Mouse (Mus musculus) activated CD4-positive, CD25-positive, alpha-beta regulatory T cell, adult 4 months (primary cell): ENCODE results near the gene Vmn1r237. TPM values are rescaled to one million over a fixed set of nuclear protein-coding genes. Genes with fewer than 3 reads are reported as not detected.

Source experiments
- ATAC-seq: one replicate; pipeline ENCODE4 v1.8.0; 2017
- polyA plus RNA-seq, 2 experiments: library from polyadenylated mRNA; unstranded; fragments of 100-300 nt; shearing (Covaris generic); gene quantifications; one replicate each; pipeline ENCODE4 v1.2.1; 2017

Vmn1r237 gene
- not detected for polyA plus RNA-seq

GRCm38 (mm10) chr17:21311565-21311964 lies at the start of gene Vmn1r237:
Gene Vmn1r237, plus strand, starts transcription at chr17:21311865.
- no peak for ATAC-seq

- peak; percentile 79 for ATAC-seq
Measured at GRCm38 (mm10) chr17:21272103-21272502, 39.6 kb upstream of the Vmn1r237 start.

GRCm38 (mm10) chr17:21282642-21283041 lies 29.0 kb upstream of the Vmn1r237 start, which contains the start of gene Vmn1r236:
Gene Vmn1r236, plus strand, starts transcription at chr17:21282942.
- no peak for ATAC-seq

GRCm38 (mm10) chr17:21284395-21284794 lies 27.3 kb upstream of the Vmn1r237 start:
- peak; percentile 61 for ATAC-seq

GRCm38 (mm10) chr17:21289695-21290094 lies 22.0 kb upstream of the Vmn1r237 start:
- ATAC-seq: no peak

Other genes with a start within 250 kb of the Vmn1r237 start
- gene Vmn1r234, start 85.8 kb upstream of the Vmn1r237 start, polyA plus RNA-seq: not detected
- under 1 TPM in 1 of 2 experiments, not detected in 1; 0.30 TPM for gene Vmn1r235, start 55.5 kb upstream of the Vmn1r237 start, polyA plus RNA-seq
- gene Vmn1r236, start 28.9 kb upstream of the Vmn1r237 start, polyA plus RNA-seq: not detected
- gene Zfp677, start 71.9 kb downstream of the Vmn1r237 start, polyA plus RNA-seq: 10 to 100 TPM; 19.2 to 22.9 TPM
- gene Zfp54, start 111.4 kb downstream of the Vmn1r237 start, polyA plus RNA-seq: 10 to 100 TPM; 10.5 to 11.8 TPM
- 10 to 100 TPM; 36.2 to 41.1 TPM for gene Zfp51, start 138.5 kb downstream of the Vmn1r237 start, polyA plus RNA-seq
- gene Zfp53, start 177.1 kb downstream of the Vmn1r237 start, polyA plus RNA-seq: 10 to 100 TPM; 31.8 to 32.9 TPM
- gene Zfp52, start 223.7 kb downstream of the Vmn1r237 start, polyA plus RNA-seq: 10 to 100 TPM; 16.5 to 20.0 TPM